Mouse (Mus musculus): ENCODE measurements around the gene Spata13.

Spata13 gene

GRCm38 (mm10) chr14:60712289-60712830 lies 78.6 kb downstream of the Spata13 start:
- DNase-seq (ENCODE audit: low read depth, low spot score) = no peak

DNA sequence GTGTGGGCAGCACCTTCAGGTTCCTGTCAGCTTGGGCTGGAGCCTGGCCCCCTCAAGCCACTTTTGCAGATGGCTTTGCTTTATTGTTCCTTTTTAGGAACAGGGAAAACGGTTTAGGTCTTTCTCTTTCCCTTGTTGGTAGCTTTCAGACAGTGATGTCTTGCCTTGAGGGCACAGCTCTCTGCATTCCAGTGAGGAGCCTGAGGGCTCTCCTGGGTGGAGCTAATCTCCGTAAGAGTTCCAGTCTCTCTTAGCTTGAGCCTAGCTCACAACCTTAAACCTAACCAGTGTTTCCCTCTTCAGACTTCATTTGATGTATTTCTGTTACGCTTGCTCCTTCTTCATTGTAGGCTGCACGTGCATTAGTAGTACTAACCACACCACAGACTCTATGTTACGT lies 81.9 kb downstream of the Spata13 start:
- DNase-seq (ENCODE audit: low read depth, low spot score) = no peak

GRCm38 (mm10) chr14:60721304-60721703 lies 87.5 kb downstream of the Spata13 start:
- DNase-seq (ENCODE audit: low read depth, low spot score) = no peak

DNA sequence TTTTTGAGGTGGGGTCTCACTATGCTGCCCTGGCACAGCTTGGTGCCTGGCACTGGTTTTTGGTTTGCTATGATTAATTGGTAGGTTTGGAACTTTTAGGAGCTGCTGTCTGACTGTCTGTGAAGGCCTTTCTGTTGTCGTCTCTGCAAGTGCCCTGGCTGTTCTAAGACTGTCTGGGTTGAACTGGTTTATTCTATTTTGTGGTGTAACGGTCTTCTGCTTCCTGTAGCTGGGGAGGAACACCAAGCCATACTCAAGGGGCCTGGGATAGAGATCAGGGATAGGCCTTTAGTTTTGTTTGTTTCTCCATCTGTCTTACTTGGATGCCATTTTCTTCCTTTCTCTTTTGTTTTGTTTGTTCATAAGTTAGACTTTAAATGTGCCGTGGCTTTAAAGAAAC lies 88.1 kb downstream of the Spata13 start:
- DNase-seq (ENCODE audit: low read depth, low spot score) = no peak

- no peak for DNase-seq (ENCODE audit: low read depth, low spot score)
Observed at GRCm38 (mm10) chr14:60726091-60726490, 92.3 kb downstream of the Spata13 start.

DNA sequence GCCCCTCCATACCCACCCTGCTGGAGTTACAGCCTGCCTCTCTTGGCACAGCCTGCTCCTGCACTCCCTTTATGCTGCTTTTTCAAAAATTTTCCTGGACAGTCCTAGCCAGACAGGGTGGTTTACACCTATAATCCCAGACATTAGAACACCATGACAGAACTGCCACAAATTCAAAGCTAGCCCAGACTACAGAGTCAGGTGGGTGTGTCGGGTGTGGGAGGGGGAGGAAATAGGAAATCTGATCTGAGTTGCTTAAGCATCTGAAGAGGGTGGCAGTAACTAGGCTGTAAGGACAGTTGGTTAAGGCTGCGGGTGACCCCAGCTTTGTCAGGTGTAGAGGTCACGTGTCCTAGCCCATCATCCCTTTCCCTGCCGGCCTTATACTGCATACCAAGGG lies 93.3 kb downstream of the Spata13 start:
- DNase-seq (ENCODE audit: low read depth, low spot score) = no peak

DNA sequence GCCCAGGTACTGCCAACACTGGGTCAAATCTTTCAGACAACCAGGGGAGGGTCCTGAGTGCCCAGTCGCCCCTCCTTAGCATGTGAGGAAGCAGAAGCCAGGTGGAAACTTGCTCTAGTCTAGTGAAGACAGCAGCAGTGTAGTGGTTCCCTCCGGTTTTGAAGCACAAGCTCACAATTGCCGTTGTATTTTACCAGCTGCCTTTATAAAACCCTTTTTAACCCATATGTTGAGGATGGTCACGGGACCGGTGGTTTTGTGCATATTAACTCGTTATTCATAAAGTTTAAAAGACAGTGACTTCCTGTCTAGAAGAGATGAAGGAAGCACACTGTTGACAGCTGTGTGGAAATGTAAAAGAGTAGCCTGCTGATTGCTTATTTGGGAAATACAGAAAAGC lies 98.3 kb downstream of the Spata13 start:
- DNase-seq (ENCODE audit: low read depth, low spot score) = no peak

DNA sequence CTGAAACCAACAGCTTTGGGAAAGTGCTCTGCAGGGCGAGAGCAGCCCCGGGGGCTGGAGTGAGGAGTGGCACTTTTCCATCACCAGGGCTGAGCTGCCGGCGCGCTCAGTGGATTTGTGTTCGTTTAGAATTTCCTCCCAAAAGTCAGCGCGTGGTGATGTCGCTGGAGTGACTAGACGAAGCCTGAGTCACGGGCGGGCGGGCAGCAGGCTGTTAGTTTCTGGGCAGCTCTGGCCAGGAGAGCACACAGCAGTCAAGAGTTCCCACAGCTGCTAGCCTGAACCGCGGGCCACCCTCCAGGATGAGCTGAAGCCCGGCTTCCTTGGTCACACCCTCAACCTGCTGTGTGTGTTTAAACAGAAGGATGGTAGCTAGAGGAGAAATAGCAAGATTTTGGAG lies 99.0 kb downstream of the Spata13 start:
- no peak for DNase-seq (ENCODE audit: low read depth, low spot score)

- no peak for DNase-seq (ENCODE audit: low read depth, low spot score)
Observed at GRCm38 (mm10) chr14:60733706-60734105, 99.9 kb downstream of the Spata13 start.

DNA sequence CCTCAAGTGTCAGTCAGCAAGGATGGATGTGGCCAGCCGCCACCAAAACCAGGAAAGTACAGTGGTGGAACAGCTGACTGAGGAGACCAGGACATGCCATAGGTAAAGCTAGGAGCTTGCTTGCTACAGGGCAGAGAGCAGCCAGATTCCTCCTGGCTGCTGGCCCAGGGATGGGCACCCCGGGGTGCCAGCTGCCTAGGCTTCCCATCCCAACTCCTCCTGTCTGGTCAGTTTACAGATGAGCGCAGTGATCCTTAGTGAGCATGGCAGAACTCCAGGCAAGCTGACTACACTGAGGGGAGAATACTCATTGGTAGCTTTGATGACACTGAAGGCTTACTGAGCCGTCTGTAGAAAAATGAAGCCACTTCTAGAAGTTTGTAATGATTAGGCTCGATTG lies 101.4 kb downstream of the Spata13 start:
- DNase-seq (ENCODE audit: low read depth, low spot score) = no peak

DNA sequence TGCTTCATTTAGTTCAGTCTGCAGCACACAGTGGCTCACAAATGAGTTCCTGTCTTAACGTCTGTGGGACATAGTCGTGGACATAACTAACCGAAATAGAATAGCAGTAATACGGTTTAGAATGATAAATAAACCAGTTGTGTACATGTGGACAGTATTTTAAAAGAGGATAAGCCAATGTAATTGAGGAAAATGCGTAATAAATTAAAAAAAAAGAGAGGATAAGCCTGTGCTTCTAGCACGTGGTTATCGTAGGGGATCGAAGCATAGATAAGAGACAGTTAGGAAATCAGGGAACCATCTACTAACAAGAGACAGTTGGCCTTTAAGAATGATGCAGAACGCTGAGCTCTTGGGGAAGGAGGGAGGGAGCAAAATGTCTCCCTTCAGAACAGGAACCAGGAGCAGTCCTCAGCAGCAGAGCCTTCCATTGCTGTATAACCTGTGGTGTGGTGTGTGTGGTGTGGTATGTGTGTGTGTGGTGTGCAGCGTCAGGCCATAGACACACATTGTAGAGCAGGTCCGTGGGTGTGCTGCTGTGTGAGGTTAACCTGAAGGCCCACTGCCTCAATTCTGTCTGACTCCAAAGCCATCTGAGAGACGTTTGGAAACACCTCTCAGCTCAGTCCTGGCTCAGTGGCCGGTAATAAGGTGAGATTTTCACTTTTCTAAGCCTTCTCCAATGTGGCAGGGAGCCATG lies 102.2 kb downstream of the Spata13 start:
- no peak for DNase-seq (ENCODE audit: low read depth, low spot score)

DNA sequence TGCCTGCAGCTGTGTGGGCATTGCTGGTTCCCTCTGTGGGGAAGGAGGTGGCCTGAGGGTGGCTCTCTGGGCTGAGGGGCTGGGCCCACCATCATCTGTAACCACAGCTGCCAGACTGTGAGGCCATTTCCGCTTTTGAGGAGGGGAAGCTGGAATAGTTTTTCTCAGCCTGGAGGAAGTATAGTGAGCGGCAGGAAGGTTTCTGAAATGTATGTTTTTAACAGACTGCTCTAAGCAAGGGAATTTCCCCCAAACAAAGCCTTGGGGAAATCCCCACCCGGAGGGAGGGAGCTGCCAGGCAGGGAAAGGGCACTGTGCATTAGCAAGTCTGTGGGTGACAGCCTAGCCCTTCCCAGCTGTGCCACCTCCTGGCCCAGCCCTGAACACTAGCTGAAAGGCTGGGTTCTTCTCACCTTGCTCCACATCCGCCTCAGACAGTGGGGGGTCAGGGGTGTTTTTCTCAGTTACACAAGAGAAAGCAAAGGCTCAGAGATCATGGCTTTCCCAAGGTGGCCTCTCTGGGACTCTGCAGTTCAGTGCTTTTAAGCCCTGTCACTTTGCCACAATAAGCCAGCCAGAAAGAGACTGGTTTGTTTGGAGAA lies 102.9 kb downstream of the Spata13 start:
- peak; percentile 46 for DNase-seq (ENCODE audit: low read depth, low spot score)

GRCm38 (mm10) chr14:60737202-60737611 lies 103.4 kb downstream of the Spata13 start:
- no peak for DNase-seq (ENCODE audit: low read depth, low spot score)

DNA sequence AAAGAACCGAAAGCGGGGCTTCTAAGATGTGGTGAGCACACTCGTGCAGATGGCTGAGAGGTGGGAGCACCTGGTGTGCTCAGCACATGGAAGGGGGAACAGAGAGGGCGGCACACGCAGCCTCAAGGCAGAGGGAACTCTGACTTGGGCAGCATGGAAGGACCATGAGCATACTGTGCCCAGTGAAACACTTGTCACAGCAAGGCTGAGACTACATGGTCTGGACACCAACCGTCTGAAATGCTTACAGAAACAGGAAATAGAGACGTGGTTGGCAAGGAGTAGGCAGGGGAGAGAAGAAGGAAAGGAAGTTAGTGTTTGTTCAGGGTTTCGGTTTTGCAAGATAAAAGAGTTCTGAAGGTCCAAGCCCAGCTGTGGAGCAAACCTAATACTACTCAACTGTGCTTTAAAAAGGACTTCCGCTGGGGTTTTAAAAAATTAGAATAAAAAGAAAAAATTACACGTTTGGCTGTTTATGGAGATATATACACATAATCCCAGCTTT lies 104.7 kb downstream of the Spata13 start:
- DNase-seq (ENCODE audit: low read depth, low spot score) = no peak

DNA sequence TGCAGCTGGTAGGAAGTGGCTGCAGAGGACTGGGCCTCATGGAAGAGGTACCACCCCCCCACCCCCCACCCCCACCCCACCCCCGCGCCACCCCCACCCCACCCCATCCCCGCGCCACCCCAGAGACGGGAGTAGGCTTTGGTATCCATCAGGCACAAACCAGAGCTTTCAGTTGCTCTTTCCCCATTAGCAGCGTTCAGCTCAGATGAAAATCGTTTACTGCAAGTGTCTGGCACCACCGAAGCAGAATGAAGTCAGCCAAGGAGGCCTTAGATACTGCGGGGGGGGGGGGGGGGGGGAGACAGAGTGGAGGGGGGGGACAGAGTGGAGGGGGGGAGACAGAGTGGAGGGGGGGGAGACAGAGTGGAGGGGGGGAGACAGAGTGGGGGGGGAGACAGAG lies 105.4 kb downstream of the Spata13 start:
- DNase-seq (ENCODE audit: low read depth, low spot score) = no peak

- no peak for DNase-seq (ENCODE audit: low read depth, low spot score)
Observed at GRCm38 (mm10) chr14:60739616-60740015, 105.8 kb downstream of the Spata13 start.

GRCm38 (mm10) chr14:60740507-60740906 lies 106.7 kb downstream of the Spata13 start:
- no peak for DNase-seq (ENCODE audit: low read depth, low spot score)

- DNase-seq (ENCODE audit: low read depth, low spot score) = no peak
Observed at GRCm38 (mm10) chr14:60741033-60741432, 107.2 kb downstream of the Spata13 start.

GRCm38 (mm10) chr14:60741490-60741981 lies 107.7 kb downstream of the Spata13 start:
- no peak for DNase-seq (ENCODE audit: low read depth, low spot score)

DNA sequence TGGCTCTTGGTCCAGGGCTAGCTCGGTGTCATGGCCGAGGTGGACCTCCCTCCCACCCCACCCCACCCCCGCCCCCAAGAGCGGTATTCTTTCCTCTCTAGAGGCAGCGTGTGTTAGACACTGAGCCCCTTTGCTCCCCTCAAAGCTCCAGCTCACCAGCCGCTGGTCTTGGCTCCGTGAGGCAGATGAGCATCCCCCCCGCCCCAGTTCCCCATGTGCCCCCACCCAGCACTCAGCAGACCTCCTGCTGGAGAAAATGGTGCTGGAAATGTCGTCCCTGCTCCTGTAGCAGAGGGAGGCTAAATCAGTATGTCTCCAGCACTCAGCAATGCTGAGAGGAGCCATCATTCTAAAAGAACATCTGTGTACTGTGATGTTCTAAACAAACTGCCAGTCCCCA lies 109.9 kb downstream of the Spata13 start:
- DNase-seq (ENCODE audit: low read depth, low spot score) = no peak

DNA sequence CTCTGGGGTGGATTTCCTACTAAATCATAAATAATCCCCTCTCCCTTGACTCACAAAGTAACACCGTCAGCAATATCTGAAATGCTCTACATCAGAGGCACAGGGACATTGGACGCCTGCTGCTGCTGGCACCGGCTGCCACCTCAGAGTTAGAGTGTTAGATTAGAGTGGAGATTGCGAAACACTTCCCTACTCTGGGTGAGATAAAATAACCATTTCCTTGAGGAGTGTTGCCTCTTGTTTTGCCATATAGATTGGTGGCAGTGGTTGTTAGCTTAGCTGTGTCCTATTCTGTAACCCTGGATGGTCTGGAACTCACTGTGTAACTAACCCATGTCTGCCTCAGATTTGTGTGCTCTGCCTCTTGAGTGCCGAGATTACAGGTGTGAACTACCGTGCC lies 111.4 kb downstream of the Spata13 start:
- DNase-seq (ENCODE audit: low read depth, low spot score) = no peak

DNA sequence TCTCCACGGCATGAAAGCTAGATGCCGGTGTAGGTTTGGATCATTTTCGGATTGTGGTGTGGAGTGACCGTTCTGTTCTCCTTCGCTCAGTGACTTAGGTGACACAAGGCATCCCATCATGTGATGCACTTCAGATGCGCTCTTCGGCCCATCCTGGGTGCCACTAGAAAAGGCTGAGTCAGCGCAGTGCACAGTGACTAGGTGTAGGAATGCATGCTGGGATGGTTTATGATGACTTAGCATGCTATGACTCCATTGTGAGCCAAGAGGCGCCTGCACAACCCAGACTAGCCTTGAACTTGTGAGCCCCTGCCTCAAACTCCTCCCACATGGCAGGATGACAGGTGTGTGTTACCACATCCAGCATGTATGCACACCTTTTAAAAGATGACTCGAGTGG lies 112.3 kb downstream of the Spata13 start:
- DNase-seq (ENCODE audit: low read depth, low spot score) = no peak

All from skeletal muscle tissue, adult 2 months (tissue).